ENCODE assay signal across 8 mouse cellular contexts in the genomic region with DNA sequence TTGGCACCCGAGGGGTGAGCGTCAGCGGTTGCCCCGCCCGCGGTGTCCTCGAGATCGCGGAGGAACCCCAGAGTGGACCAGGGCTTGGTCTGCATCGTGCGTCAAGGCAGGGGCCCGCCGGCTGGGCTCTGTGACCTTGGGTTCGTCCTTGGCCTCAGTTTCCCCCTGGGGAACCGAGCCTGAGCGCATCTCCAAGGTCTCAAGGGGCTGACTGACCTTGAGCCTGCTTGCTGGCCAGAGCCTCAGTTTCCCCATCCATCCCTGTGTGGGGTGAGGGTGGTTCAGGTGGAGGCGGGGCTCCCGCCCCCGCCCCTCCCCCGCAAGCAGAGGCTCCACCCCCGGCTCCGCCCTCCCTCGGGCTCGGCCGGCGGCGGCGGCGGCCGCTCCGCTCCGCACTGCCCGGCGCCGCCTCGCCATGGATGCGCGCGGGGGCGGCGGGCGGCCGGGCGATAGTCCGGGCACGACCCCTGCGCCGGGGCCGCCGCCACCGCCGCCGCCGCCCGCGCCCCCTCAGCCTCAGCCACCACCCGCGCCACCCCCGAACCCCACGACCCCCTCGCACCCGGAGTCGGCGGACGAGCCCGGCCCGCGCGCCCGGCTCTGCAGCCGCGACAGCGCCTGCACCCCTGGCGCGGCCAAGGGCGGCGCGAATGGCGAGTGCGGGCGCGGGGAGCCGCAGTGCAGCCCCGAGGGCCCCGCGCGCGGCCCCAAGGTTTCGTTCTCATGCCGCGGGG. TPM values are rescaled to one million over a fixed set of nuclear protein-coding genes. Genes with fewer than 3 reads are reported as not detected.
DNase-seq lines count a peak whose midpoint lies in the region; ATAC-seq and TF ChIP-seq lines count a peak whose summit lies in the region.

A gene (plus strand): TSS at position 381 of the 734 bp plus-strand sequence.

- no peaks in the 10 kb centered on the region for H3K9me3 ChIP-seq in E14TG2a.4 (ENCODE audit: low read length)
- no peaks in the 10 kb centered on the region for H3K9me3 ChIP-seq in embryonic facial prominence, embryonic 11.5 days (replicated peaks; ENCODE audit: control insufficient read depth, low read length)
- H3K9me3 ChIP-seq in hindbrain, embryonic 13.5 days: no peaks in the 10 kb centered on the region
- no peaks in the 10 kb centered on the region for H3K9me3 ChIP-seq in liver, embryonic 15.5 days (replicated peaks)

- WGBS in embryonic facial prominence, embryonic 11.5 days: 3% methylated on average over 45 of the region's 91 CpGs
- WGBS in hindbrain, embryonic 13.5 days: 3% methylated on average over 49 of the region's 91 CpGs
- WGBS in liver, embryonic 15.5 days (ENCODE audit: insufficient replicate concordance): 2% methylated on average over 62 of the region's 91 CpGs

- TF ChIP-seq CTCF in E14TG2a.4 (conservative IDR thresholded peaks at IDR 0.05; ENCODE audit: low read length): no peak

- peak within 1 kb of the TSS; percentile 87 for H3K4me3 ChIP-seq in E14TG2a.4 (replicated peaks; ENCODE audit: low read length)
- H3K4me3 ChIP-seq in embryonic facial prominence, embryonic 11.5 days (ENCODE audit: low read depth, low read length): peak within 1 kb of the TSS; percentile 58
- peak within 1 kb of the TSS; percentile 67 for H3K4me3 ChIP-seq in hindbrain, embryonic 13.5 days
- peak within 1 kb of the TSS; percentile 62 for H3K4me3 ChIP-seq in liver, embryonic 15.5 days (replicated peaks)

- peaks cover 36% of the 10 kb centered on the region for H3K4me1 ChIP-seq in E14TG2a.4 (replicated peaks; ENCODE audit: low read depth, low read length)
- peaks cover 4% of the 10 kb centered on the region; the same call in 1 of the 2 replicates for H3K4me1 ChIP-seq in embryonic facial prominence, embryonic 11.5 days (ENCODE audit: control insufficient read depth, insufficient read depth, low read length)
- peaks cover 25% of the 10 kb centered on the region for H3K4me1 ChIP-seq in hindbrain, embryonic 13.5 days (replicated peaks)
- peaks cover 43% of the 10 kb centered on the region for H3K4me1 ChIP-seq in liver, embryonic 15.5 days (replicated peaks)

- H3K4me2 ChIP-seq in embryonic facial prominence, embryonic 11.5 days (ENCODE audit: low read depth, low read length): peak within 1 kb of the TSS; percentile 97
- H3K4me2 ChIP-seq in hindbrain, embryonic 13.5 days: peak within 1 kb of the TSS; percentile 94
- peak within 1 kb of the TSS; percentile 88 for H3K4me2 ChIP-seq in liver, embryonic 15.5 days

- peaks cover 16% of the 10 kb centered on the region for H3K36me3 ChIP-seq in E14TG2a.4 (ENCODE audit: insufficient read depth, low read length)
- no peaks in the 10 kb centered on the region; the same call in 1 of the 2 replicates for H3K36me3 ChIP-seq in embryonic facial prominence, embryonic 11.5 days (replicated peaks; ENCODE audit: control insufficient read depth, insufficient read depth, low read depth, low read length)
- peaks cover 7% of the 10 kb centered on the region for H3K36me3 ChIP-seq in hindbrain, embryonic 13.5 days
- peaks cover 14% of the 10 kb centered on the region for H3K36me3 ChIP-seq in liver, embryonic 15.5 days (replicated peaks)

- ATAC-seq in embryonic facial prominence, embryonic 11.5 days (replicated peaks; ENCODE audit: insufficient number of reproducible peaks, low FRiP score, low TSS enrichment, low read depth): no peak
- ATAC-seq in hindbrain, embryonic 13.5 days (ENCODE audit: low FRiP score): peak; percentile 50
- ATAC-seq in liver, embryonic 15.5 days (ENCODE audit: insufficient read depth): no peak

- H3K27me3 ChIP-seq in E14TG2a.4 (ENCODE audit: insufficient read depth, low read length): peaks cover 44% of the 10 kb centered on the region
- peaks cover 29% of the 10 kb centered on the region for H3K27me3 ChIP-seq in embryonic facial prominence, embryonic 11.5 days (ENCODE audit: control insufficient read depth, insufficient read depth, low read length)
- peaks cover 61% of the 10 kb centered on the region for H3K27me3 ChIP-seq in hindbrain, embryonic 13.5 days
- H3K27me3 ChIP-seq in liver, embryonic 15.5 days: peaks cover 76% of the 10 kb centered on the region

- no peak for DNase-seq in heart, adult 18-20 months
- no peak for DNase-seq in heart, adult 9 months (ENCODE audit: low spot score in 2 of 2)
- no peak for DNase-seq in embryonic facial prominence, embryonic 11.5 days (ENCODE audit: low spot score)
- no peak for DNase-seq in Muller cell, postnatal 12 days (ENCODE audit: inconsistent ontology term)
- no peak for DNase-seq in gastrocnemius, postnatal 14 days

- intact Hi-C loops in gastrocnemius, postnatal 14 days (cut with DNase I; ENCODE audit: low total_unique reads): no loop called here

- peak within 1 kb of the TSS; percentile 51 for H3K9ac ChIP-seq in embryonic facial prominence, embryonic 11.5 days (replicated peaks; ENCODE audit: low read length)
- peak within 1 kb of the TSS; percentile 82 for H3K9ac ChIP-seq in hindbrain, embryonic 13.5 days
- no peak within 1 kb of the TSS for H3K9ac ChIP-seq in liver, embryonic 15.5 days

- no peak within 1 kb of the TSS for H3K27ac ChIP-seq in embryonic facial prominence, embryonic 11.5 days (replicated peaks; ENCODE audit: low read depth, low read length)
- no peak within 1 kb of the TSS for H3K27ac ChIP-seq in hindbrain, embryonic 13.5 days
- no peak within 1 kb of the TSS for H3K27ac ChIP-seq in liver, embryonic 15.5 days (replicated peaks)

RNA-seq across cellular contexts. Expression of the gene that starts here (rescaled TPM):
- 10 to 100 TPM; 14.8 to 15.1 TPM for total RNA-seq in heart, adult 18-20 months (2021)
- 0.14 and 0.21 TPM in 2 replicates for polyA plus RNA-seq in embryonic facial prominence, embryonic 11.5 days (2014; fragmentation: Nextera tagmentation; extraction: Ambion mirVana)
- 0.43 and 0.64 TPM in 2 replicates for polyA plus RNA-seq in hindbrain, embryonic 13.5 days (2015; fragmentation: Nextera tagmentation; extraction: Ambion mirVana)
- 0.02 TPM in 1 of 2 replicates, not detected in the other for polyA plus RNA-seq in liver, embryonic 15.5 days (2015; fragmentation: Nextera tagmentation; extraction: Ambion mirVana)
- under 1 TPM; 0.42 to 0.78 TPM for total RNA-seq in gastrocnemius, postnatal 14 days (2021)

Comparison
In these comparisons a context has a peak if more than half of its experiments do, and no peak if none do; other contexts are left out.
1. RNA of the gene that starts here (total RNA-seq): 14.8 to 15.1 TPM in heart, adult 18-20 months; 0.42 to 0.78 TPM in gastrocnemius, postnatal 14 days; every median in the first group is over 4 times any median in the second.
2. Peak in ATAC-seq, H3K4me3 ChIP-seq, H3K9ac ChIP-seq and H3K4me2 ChIP-seq in hindbrain, embryonic 13.5 days; RNA of the gene not detected or under 1 TPM.
3. Peak in every context shown above with its lines, with median percentiles within 50 percentile points of each other: H3K4me3 ChIP-seq and H3K4me2 ChIP-seq.